Mouse (Mus musculus) midbrain, postnatal 0 days (tissue): ENCODE data around the gene Snx18. TPM values are rescaled to one million over a fixed set of nuclear protein-coding genes. Genes with fewer than 3 reads are reported as not detected.

Experiments used
- ATAC-seq: fragments of 200-750 bp; cut with Nextera tagmentation; 2 replicates; pipeline ENCODE4 v1.8.0; 2017; ENCODE audit warnings: moderate number of reproducible peaks, mild to moderate bottlenecking, moderate TSS enrichment, moderate library complexity; ENCODE audit not compliant: low FRiP score
- DNase-seq: peaks from one replicate; pipeline ENCODE4 v3.0.0-alpha.2; 2015; ENCODE audit warnings: low spot score
- H3K27ac ChIP-seq: fragments of 300-500 bp; sonication (generic); 2 replicates; pipeline ENCODE4 v1.5.1; 2014; ENCODE audit warnings: low read depth, mild to moderate bottlenecking, low read length, mixed read lengths
- H3K27me3 ChIP-seq: fragments of 300-500 bp; sonication (generic); 2 replicates; pipeline ENCODE4 v1.6.1; 2014; ENCODE audit warnings: low read length, control low read depth, mixed read lengths; ENCODE audit not compliant: insufficient read depth
- H3K36me3 ChIP-seq: fragments of 300-500 bp; sonication (generic); 2 replicates; pipeline ENCODE4 v1.6.1; 2014; ENCODE audit warnings: low read length, control low read depth, mixed read lengths; ENCODE audit not compliant: insufficient read depth
- H3K4me1 ChIP-seq: fragments of 300-500 bp; sonication (generic); 2 replicates; pipeline ENCODE4 v1.6.1; 2014; ENCODE audit warnings: mild to moderate bottlenecking, control low read depth, antibody characterized with exemption, low read length, mixed read lengths; ENCODE audit not compliant: insufficient read depth
- H3K4me2 ChIP-seq: fragments of 300-500 bp; sonication (generic); 2 replicates; pipeline ENCODE4 v1.6.1; 2014; ENCODE audit warnings: low read depth, mild to moderate bottlenecking, low read length, mixed read lengths; ENCODE audit not compliant: poor library complexity, severe bottlenecking
- H3K4me3 ChIP-seq: fragments of 300-500 bp; sonication (generic); 2 replicates; pipeline ENCODE4 v1.5.1; 2014; ENCODE audit warnings: low read depth, mild to moderate bottlenecking, low read length, moderate library complexity
- H3K9ac ChIP-seq: fragments of 300-500 bp; sonication (generic); replicated peaks from 2 replicates; pipeline ENCODE4 v1.6.1; 2014; ENCODE audit warnings: mild to moderate bottlenecking, low read length, moderate library complexity, mixed read lengths; ENCODE audit not compliant: poor library complexity, severe bottlenecking
- H3K9me3 ChIP-seq: fragments of 300-500 bp; sonication (generic); 2 replicates; pipeline ENCODE4 v1.6.1; 2016; ENCODE audit warnings: low read length, control low read depth
- CTCF ChIP-seq: IDR thresholded peaks from 2 replicates; pipeline ENCODE4 v1.5.1; 2016; ENCODE audit warnings: antibody characterized with exemption, mild to moderate bottlenecking
- WGBS: fragments of 180-500 bp; shearing (Covaris S2); extraction: QIAGEN DNeasy Blood & Tissue Kit; methylation state at CpG from one replicate; pipeline ENCODE4 v1.1.7; 2014; 5-methylcytosine and 5-hydroxymethylcytosine counted together
- polyA plus RNA-seq: library from polyadenylated mRNA; unstranded; fragments of >200 nt; fragmentation: Nextera tagmentation; extraction: Ambion mirVana; gene quantifications from 2 replicates; pipeline ENCODE4 v1.2.1, GENCODE M21; 2015
- total RNA-seq: library from RNA; depleted of rRNA; stranded (reverse); fragments of >200 nt; gene quantifications from 2 replicates; pipeline ENCODE4 v1.2.3, GENCODE M21; 2014

The Snx18 gene
- total and polyA plus RNA-seq, 2 experiments from 2014 or later: 9.5 to 35.8 TPM

DNA sequence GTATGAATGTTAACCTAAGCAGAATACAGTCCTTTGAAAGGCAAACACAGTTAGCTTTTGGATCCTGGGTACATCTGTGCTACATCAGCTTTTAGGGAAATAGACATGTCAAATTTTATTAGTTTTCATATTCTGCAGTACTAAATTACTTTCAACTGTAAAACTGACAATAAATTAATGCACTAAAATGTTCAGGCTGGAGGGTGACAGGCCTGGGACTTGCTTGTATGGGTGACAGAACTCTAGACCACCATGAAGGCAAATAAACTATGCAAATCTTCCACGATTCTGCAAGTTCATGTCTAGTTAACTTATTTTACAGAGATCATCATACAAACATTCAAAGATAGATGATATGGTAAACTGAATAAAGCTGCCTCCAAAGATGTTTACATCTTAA, 36.3 kb downstream of the Snx18 start:
- Histone ChIP-seq H3K4me2 (no peak overlapping the region), H3K4me1 (peaks cover under 1% of the 10 kb centered on the region; the same call in 1 of the 2 replicates), H3K27me3 (no peaks in the 10 kb centered on the region), H3K9me3 (no peaks in the 10 kb centered on the region), H3K36me3 (no peaks in the 10 kb centered on the region), H3K27ac (no peak overlapping the region), H3K4me3 (no peak overlapping the region), H3K9ac (no peak overlapping the region)
- DNase-seq (no peak), ATAC-seq (no peak)
- TF ChIP-seq CTCF: no peak
- 63% methylated on average over 1 of the region's 1 CpGs for WGBS

- ATAC-seq (no peak), DNase-seq (no peak)
- no peaks in the 10 kb centered on the region for H3K9me3 ChIP-seq
- H3K27ac ChIP-seq: no peak overlapping the region
- no peak overlapping the region for H3K4me3 ChIP-seq
- no peak overlapping the region for H3K9ac ChIP-seq
- no peaks in the 10 kb centered on the region for H3K36me3 ChIP-seq
- no peak overlapping the region for H3K4me2 ChIP-seq
- H3K4me1 ChIP-seq: no peaks in the 10 kb centered on the region
- 89% methylated on average over 5 of the region's 5 CpGs for WGBS
- no peaks in the 10 kb centered on the region for H3K27me3 ChIP-seq
- no peak for TF ChIP-seq CTCF
Observed at GRCm38 (mm10) chr13:113581436-113581835, 36.9 kb downstream of the Snx18 start.

GRCm38 (mm10) chr13:113580400-113580790, 38.0 kb downstream of the Snx18 start:
- 73% methylated on average over 6 of the region's 6 CpGs for WGBS
- no peaks in the 10 kb centered on the region for H3K36me3 ChIP-seq
- TF ChIP-seq CTCF: no peak
- H3K9me3 ChIP-seq: no peaks in the 10 kb centered on the region
- no peak overlapping the region for H3K4me2 ChIP-seq
- DNase-seq (no peak), ATAC-seq (no peak)
- no peaks in the 10 kb centered on the region for H3K4me1 ChIP-seq
- no peaks in the 10 kb centered on the region for H3K27me3 ChIP-seq
- no peak overlapping the region for H3K27ac ChIP-seq
- no peak overlapping the region for H3K4me3 ChIP-seq
- no peak overlapping the region for H3K9ac ChIP-seq

- WGBS: 60% methylated on average over 7 of the region's 7 CpGs
- ATAC-seq: no peak
- Histone ChIP-seq H3K9me3 (no peaks in the 10 kb centered on the region), H3K36me3 (no peaks in the 10 kb centered on the region), H3K9ac (no peak overlapping the region), H3K27ac (no peak overlapping the region), H3K4me2 (no peak overlapping the region), H3K4me3 (no peak overlapping the region), H3K4me1 (no peaks in the 10 kb centered on the region), H3K27me3 (no peaks in the 10 kb centered on the region)
- no peak for TF ChIP-seq CTCF
- DNase-seq: no peak
Observed at GRCm38 (mm10) chr13:113579788-113580399, 38.5 kb downstream of the Snx18 start.

DNA sequence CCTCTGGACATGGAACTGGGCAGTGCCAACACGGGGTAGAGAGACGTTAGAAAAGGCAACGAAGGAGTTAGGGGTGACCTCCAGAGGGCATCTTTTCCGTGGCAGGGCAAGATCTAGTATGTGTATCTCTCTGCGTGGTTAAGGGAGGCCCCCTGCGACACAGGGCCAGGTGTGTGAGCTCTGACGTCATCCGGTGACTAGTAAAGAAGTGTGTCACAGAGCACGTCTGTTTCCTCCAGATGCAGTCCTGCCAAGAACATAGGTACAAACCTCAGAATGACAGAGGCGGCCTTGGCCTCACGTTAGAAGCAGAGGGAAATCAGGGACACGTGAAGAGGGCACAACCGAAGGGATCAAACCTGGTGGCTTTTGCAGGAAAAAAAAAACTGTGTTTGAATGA, 44.1 kb downstream of the Snx18 start:
- TF ChIP-seq CTCF: no peak
- Histone ChIP-seq H3K4me2 (no peak overlapping the region), H3K27ac (no peak overlapping the region), H3K9me3 (no peaks in the 10 kb centered on the region), H3K27me3 (no peaks in the 10 kb centered on the region), H3K36me3 (no peaks in the 10 kb centered on the region), H3K4me3 (no peak overlapping the region), H3K9ac (no peak overlapping the region), H3K4me1 (no peaks in the 10 kb centered on the region; the same call in 1 of the 2 replicates)
- DNase-seq (no peak), ATAC-seq (no peak)
- WGBS: 91% methylated on average over 13 of the region's 13 CpGs

- Histone ChIP-seq H3K4me3 (no peak overlapping the region), H3K4me1 (no peaks in the 10 kb centered on the region; the same call in 1 of the 2 replicates), H3K27me3 (no peaks in the 10 kb centered on the region), H3K4me2 (no peak overlapping the region), H3K36me3 (no peaks in the 10 kb centered on the region), H3K9me3 (no peaks in the 10 kb centered on the region), H3K9ac (no peak overlapping the region), H3K27ac (no peak overlapping the region)
- DNase-seq (no peak), ATAC-seq (no peak)
- 98% methylated on average over 2 of the region's 2 CpGs for WGBS
- TF ChIP-seq CTCF: no peak
Observed at GRCm38 (mm10) chr13:113573377-113573776, 45.0 kb downstream of the Snx18 start.
